Mouse (Mus musculus) embryo, embryonic 10 days (tissue): ENCODE data around the gene Kif26a.

Source experiments
- DNase-seq: peaks from one replicate; pipeline ENCODE4 v3.0.0-alpha.2; 2015; ENCODE audit warnings: low spot score

The Kif26a gene

DNA sequence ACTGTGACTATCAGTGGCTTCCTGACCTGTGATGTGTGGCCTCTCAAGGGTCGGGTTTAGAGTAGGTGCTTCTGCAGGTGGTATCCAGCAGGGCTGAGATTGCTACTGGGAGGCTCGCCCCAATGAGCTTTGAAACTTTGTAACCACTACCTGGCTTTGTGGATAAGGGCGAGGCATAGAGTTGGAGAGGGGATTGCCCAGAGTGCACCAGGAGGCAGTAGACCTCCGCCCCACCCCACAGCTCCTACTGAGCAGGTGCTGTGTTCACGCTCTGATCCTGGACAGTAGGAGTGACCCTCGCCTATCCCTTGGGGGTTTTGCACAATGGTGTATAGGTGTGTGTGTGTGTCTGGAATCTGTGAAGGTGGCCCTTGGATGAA is 18.8 kb downstream of the Kif26a start:
- no peak for DNase-seq

DNA sequence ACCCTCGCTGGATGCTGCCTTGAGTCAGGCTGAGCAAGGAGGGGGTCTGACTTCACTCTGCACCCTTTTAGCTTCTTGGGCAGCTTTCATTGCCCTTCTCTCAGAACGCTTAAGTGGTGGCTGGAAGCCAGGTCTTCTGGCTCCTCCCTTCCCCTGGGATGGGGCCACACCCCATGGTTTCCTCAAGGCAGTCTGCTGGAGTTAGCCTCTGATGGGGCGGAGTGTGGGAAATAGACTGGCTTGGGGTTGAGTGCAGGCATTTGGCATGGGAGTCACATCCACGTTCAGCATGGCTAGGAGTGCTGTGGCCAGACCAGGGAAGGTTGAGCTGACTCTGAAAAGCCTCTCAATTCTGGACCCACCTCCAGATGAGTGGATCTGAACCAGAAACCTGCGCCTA is 23.2 kb downstream of the Kif26a start:
- DNase-seq: no peak

DNA sequence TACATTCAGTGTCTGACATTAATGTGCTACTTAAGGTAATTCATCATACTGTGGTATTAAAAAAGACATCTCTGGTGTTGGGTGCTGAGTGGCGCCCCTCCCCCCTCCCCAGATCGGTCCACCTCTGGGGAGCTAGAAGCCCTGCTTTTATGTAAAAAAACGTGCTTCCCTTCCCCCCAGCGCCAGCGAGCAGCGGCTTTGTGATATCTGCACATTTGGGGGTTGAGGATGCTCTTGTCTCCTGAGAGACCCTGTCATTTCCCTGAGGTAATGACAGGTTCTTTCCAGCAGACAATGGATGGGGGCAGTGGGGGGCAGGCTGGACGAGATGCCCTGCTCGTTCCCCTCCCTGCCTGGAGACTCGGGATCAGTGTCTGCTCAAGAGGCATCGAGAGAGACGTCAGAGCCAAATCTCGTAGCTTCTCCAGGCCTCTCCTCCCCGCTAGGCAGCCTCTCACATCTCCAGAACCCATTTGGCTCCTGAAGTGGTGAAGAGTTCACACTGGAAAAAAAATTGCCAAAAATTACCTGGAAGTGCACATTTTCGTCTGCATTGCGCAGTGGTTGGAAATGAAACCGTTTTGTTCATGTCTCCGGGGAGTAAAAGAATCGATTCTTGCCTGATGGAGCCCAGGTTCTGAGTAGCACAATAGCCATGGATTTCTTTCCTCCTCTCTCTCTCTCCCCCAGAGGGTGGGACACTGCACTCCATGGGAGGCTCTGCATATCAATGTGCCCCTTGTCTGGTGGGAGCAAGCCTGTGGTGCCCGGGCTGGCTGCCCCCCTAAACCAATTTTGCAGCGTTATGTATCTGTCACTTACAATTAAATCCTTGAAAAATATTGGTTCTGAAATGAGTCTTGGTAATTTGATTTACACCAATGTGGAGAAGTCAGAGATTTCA is 24.9 kb downstream of the Kif26a start:
- DNase-seq: no peak

DNA sequence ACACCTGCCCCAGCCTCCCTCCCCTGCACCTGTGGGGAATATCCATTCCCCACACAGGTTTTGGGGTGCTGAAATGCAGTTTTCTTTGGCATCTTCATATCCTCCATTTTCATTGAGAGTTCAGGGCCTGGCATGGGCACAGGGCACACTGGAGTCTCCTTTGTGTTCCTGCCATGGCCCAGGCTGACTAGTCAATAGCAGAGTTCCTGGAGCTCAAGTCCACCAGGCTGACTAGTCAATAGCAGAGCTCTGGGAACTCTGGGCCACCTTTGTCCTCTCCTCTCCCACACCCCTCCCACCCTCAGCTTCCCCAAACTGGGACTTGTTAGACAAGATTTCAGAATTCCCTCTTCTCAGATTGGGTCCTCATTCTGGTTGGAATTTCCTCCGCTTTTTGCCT is 25.6 kb downstream of the Kif26a start:
- DNase-seq: peak; percentile 46

DNA sequence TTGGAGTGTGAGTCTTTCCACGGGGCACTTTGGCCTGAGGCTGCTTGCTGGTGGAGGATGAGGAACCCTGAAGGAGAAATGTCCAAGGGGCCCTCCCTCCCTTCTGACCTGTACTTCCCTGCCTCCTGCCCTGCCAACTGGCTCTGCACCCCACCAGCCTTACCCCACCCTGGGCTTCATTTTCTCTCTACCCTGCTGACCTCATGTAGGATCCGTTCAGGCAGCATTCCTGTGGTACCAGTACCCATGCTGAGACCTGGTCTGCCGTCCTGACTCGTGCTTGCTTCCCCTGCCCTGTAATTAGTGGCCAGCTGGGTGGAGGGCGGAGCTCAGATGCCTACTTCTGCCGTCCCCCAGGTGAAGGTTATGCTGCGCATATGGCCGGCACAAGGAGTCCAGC is 26.2 kb downstream of the Kif26a start:
- DNase-seq: no peak

DNA sequence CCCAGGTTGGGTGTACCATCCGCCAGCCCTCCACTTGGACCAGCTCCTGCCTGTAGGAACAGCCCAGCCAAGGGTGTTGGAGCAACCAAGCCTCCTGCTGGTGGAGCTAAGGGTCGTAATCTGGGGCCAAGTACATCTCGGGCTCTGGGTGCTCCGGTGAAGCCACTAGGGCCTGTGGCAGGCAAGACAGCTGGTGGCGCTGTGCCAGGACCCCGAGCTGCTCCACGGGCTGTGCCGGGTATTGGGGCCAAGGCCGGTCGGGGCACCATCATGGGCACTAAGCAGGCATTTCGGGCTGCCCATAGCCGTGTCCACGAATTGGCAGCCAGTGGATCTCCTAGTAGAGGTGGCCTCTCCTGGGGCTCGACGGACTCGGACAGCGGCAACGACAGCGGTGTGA is 31.7 kb downstream of the Kif26a start:
- DNase-seq: no peak

DNA sequence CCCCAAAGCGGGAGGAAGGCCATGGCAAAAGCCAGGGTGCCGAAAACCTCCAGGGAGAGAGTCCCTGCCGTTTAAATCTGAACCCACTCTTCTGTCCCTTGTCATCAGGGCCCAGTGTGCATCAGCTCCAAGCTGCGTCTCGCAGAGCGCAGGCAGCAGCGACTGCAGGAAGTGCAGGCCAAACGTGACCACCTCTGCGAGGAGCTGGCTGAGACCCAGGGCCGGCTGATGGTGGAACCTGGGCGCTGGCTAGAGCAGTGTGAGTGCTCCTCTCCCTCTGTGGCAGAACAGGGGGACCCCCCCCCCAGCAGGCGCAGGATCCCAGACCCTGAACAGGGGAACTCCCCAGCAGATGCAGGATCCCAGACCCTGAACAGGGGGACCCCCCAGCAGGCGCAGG is 33.7 kb downstream of the Kif26a start:
- DNase-seq: no peak

DNA sequence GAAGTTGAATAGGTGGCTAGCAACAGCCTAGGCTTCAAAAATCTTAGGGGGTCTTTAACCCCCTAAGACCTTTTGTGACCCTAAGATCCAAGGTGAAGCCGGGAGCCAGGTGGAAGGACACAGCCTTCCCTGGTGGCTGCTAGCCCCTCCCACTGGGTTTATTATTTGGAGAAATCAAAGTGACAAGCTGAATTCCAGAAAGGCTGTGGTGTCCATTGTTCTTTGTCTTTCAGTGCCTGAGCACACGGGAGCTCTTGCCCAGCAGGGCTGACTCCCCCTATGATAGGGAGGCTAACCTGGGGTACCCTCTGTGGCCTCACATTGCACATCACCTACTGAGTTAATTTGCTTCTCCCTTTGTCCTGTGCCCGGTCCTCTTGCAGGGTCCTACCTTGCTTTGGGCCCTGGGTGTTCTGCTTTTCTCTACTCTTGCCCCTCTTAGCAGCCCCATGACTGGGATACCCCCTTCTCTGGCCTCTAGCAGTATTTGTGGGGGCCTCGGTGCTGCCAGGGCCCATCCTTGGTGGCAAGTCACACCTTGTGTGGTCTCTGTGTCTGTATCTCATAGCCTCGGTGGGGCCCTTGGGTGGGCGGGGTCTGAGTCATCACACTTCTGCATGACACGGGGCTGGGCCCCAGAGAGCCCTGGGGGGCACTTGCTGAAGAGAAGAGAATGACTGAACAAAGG is 36.1 kb downstream of the Kif26a start:
- DNase-seq: no peak

DNA sequence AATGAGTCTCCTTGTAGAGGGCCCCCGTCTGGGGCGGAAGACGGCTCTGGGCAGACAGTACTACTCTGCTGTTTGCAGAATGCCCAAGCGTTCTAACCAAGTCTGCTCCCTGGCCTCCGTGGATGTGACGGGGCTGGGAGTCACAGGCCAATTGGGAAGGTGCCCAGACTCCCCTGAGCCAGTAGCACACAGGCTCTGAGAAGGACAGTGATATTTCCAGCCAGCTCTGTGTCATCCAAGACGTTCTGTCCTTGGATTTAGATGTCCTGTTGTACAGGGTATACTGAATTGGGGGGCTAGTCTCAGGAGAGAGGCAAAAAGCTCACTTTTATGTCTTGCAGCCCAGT is 36.6 kb downstream of the Kif26a start:
- DNase-seq: no peak

DNA sequence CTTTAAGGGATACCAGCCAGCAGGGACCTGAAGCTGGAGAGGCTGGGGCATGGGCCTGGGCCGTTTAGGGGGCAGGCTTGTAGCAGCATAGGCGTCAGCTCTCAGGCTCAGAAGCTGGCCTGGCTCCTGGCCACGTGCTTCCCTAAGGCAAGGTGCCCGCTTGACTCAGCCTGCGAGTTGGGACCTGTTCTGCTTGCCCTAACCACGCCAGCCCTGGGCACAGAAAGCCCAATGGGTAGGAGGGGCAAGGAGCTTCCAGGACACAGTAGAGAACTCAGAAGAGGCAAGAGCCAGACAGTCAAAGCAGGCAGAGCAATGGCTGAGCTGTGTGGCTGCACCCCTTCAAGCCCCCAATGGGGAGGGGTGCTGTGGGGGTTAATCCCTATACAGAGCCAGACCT is 37.7 kb downstream of the Kif26a start:
- no peak for DNase-seq

DNA sequence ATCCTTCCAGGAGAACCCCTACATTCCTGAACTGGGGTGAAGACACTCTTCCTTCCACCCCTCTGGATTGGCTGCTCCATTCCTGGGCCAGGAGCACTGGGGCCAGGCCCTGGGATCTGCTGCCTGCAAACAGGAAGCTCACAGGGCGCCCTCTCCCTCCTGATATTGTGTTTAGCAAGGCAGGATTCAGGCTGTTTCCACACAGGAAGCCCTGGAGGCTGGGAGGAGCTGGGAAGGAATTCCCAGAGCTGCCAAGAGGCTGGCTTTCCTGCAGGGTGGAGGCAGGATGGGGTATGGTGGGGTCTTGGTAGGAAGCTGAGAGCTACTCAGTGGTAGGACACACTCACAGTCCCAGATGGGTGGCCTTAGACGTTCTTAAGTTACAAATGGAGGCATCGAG is 38.4 kb downstream of the Kif26a start:
- DNase-seq: peak; percentile 62

DNA sequence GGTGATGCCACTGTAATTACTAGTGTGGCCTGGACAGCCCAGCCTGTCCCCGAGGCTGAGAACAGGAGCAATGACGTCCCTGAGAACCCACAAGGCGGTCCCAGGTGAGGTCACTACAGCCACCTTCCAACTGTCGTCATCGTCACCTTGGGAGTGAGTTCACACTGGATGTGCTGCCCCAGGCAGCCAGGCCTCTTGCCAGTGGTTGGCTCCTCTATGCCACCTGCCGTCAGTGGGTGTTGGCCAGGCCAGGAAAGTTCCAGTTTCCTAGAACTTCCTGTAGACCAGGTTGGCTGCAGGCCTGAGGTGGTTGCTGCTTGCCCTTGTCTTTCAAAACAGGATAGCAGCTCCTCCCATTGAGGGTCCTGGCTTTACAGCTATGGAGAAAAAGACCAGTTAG is 40.9 kb downstream of the Kif26a start:
- DNase-seq: no peak

DNA sequence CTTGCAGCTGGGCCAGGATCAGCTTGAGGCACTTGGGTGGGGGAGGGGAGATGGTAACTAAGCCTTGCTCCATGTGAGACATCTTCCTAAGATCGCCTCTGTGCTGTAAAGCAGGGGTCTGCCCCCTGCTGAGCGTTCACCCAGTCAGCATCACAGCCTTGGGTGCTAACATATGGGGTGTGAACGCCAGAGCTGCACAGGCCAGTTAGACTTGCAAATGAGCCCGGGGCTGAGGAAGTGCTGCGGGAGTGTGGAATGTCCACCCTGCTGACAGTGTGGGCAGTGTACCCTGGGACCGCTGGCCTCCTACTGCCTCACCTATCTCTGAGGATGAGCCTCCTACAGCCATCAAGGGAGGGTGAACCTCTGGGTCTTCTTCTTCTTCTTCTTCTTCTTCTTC is 45.7 kb downstream of the Kif26a start:
- DNase-seq: no peak

DNA sequence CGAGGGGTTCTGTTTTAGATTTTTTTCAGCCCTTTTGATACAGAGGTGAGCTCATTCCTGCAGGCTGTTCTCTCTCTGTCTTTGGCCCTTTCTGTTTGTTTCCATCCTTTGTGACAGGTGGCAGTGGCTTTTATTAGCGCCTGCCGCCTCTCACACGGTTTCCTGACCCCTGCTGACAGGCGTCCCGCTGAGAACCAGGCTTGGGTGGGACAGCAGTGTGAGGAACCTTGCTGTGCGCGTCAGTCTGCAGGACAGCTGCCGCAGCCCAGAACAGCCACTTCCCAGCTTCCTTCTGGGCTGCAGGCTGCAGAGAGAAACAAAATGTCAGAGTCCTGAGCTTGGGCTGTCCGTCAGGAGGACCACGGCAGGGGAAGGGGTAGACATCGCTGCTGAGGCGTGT is 49.0 kb downstream of the Kif26a start:
- no peak for DNase-seq

DNA sequence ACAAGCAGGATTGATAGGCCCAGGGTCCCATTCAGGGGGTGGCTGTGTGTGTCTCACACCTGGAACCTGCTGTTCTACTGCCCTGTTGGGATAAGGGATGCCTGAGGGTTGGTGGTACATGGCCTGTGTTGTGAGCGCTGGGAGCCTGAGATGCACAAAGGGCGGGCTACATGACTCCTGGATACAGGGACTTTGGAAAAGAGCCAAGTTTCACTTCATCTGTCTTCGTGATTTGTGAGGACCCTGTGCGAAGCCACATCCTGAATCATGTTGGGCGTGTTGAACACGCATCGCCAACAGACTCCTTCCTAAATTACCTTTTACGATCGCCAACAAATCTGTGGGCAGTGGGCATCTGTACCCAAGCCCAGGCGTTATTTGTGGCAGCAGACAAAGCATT is 50.6 kb downstream of the Kif26a start:
- DNase-seq: no peak

DNA sequence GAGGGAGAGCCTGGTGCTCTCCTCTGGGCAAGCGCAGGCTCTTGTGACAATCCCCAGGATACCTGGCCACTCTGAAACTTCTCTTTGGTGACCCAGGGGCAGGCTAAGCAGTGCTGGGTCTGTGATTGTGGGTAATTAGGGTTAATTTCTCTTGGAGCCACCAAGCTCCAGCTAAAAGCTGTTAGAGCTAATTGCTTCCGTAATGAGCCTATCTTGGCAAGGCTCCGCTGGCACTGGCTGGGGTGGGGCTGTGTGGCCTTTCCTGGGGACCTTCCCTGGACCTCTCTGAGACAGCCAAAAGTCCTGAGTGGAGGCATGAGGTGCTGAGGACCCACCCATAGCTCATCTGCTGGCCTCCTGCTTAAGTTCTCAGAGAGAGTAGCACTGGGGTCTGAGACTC is 53.4 kb downstream of the Kif26a start:
- no peak for DNase-seq

DNA sequence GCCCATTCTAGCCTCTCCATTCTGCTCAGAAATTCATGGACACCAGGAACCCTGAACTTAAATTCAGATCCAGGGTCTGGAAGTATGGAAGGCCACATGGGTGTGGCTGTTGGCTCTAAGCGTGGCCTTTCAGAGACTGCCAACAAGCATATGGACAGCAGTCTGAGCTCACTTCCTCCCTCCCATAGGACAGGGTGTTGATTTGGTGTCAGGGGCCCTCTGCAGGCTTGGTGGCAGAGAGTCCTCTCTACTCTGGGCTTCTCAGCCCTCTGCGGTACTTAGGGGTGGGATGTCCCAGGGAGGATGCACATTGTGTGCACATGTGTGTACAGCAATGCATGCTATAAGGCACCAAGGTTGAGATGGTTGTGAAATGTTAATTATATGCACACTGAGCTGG is 54.0 kb downstream of the Kif26a start:
- DNase-seq: no peak

DNA sequence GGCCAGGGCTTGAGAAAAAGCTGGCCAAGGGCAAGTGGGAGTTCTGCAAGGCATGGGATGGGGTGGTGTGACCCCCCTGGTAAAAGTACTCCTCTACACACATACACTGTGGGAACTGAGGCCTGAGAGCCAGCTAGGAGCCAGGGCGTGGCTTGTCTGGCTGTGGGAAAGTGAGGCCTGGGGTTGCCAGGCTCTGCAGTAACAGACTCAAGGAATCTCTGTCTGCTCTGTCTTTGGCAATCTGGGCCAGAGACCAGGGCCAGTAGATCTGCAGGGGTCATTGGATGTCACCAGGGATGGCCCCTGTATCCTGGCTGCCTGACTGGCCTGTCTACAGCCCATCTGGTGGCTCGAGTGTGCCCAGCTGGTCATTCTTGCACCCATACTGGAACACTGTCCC is 61.2 kb downstream of the Kif26a start:
- DNase-seq: no peak

DNA sequence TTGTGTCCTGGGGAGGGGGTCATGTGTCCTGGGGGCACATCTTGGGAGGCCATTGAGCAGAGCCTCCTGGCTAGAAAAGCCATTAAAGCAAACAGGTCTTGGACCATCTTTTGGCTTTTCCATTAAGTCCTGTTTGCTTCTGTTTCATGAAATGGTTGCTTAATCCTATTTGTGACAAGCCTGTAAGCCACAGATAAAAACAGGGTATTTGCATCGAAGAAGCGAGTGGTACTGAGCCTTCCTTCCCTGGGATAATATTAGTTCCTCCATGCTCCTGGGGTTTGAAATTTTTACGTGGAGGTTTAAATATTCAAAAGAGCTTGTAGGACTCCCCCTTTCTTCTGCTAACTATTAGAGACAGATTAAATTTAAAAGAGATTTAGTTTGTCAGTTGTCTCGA is 61.7 kb downstream of the Kif26a start:
- DNase-seq: no peak

DNA sequence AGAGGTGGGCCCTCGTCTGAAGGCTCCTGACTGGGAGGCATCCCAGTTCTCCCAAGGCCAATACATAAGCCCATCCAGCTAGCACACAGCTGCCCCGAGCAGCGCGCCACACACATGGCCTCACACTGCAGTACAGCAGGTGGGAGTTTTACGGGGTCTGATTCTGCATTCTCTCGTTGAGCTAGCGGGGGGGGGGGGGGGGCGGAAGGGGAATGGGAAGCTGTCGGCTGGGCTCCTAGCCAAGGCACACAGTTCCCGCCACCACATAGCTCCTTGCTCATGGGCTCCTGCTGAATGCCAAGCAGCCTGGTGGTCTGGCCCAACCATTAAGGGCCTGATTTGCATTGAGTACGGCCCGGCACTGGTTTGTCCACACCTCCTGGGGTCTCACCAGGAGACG is 64.6 kb downstream of the Kif26a start:
- no peak for DNase-seq

DNA sequence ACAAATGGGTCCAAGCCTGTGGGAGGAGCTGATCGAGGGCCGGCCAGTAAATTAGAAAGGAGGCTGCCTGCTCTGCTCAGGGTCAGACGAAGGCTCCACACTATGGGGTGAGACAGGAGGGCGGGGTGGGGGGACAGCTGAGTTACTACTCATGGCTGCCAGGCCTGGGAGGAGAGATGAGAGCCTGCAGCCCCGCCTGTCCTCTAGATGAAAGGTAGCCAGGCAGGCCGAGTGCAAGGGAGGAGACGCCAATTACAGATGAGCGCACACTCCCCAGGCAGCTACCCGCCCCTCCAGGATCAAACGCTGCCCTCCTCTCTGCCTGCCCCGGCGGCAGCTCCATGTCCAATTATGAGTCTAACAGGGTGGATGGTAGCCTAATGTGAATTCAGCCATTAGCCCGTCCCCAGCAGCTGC is 68.4 kb downstream of the Kif26a start:
- DNase-seq: peak; percentile 47

DNA sequence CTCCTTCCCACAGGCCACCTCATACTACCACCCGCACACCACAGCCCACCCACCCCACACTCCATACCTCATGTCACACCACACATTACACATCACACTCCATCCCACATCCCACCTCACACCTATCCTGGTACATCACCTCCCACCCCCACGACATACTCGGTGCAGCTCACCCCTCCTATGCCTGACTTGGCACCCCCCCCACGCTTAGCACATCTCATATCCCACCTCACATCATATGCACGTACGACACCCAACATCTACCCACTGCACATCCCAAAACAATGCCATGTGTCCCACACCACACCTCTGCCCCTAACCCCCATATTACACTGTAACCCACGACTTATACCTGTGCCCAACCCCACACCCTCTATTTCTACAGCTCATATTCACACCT is 69.5 kb downstream of the Kif26a start:
- no peak for DNase-seq

DNA sequence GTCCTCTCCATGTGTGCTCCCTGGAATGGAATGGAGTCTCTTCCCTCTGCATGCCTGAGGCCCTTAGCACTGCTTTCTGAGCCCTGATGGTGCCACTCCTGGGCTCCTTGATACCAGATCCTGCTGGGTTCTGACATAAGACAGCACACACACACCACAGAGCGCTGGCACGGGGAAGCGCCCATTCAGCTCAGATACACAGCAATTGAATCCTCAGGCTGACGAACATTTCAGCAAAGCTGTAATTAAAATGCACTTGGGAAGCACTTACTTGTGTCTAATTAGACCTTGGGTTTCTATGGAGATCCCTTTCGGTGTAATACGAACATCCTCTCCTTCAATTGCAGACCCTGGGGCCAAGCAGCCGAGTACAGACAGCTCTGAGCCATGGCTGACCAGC is 71.0 kb downstream of the Kif26a start:
- DNase-seq: no peak

DNA sequence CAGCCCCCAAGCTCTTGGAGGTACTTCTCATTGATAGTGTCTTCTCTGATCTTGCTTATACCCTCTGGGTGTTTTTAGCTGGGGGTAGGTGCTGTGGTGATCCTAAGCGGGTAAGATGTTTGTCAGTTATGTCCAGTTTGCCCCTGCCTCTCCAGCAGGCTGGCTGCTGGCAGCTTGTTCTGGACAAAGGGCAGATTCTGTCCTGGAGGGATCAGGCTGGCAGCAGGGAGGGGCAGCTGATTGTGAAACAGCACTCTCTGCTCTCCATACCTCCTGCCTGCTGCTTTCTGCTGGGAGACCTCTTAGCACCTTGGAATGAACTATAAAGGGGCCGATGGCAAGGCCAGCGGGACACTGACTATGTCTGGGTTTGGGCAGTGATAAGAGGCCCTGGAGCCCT is 71.7 kb downstream of the Kif26a start:
- no peak for DNase-seq
